Mouse (Mus musculus) intestine, postnatal 0 days (tissue): ENCODE results near the gene BC035947. TPM values are rescaled to one million over a fixed set of nuclear protein-coding genes. Genes with fewer than 3 reads are reported as not detected.
A peak's percentile ranks its signal among the peaks of the same experiment; 100 is the strongest.
"Not testable (repeated sequence)": the region's sequence is repeated elsewhere in the genome, so short reads cannot be mapped to it uniquely, and the experiment has no call there.

ENCODE experiments used
- ATAC-seq: fragments of 200-750 bp; cut with Nextera tagmentation; 2 replicates; pipeline ENCODE4 v1.8.0; 2017; ENCODE audit warnings: mild to moderate bottlenecking, moderate TSS enrichment, moderate library complexity
- H3K27ac ChIP-seq: fragments of 300-500 bp; sonication (generic); 2 replicates; pipeline ENCODE4 v1.5.1; 2014; ENCODE audit warnings: mild to moderate bottlenecking, low read depth, low read length, moderate library complexity
- H3K27me3 ChIP-seq: fragments of 300-500 bp; sonication (generic); replicated peaks from 2 replicates; pipeline ENCODE4 v1.6.1; 2014; ENCODE audit warnings: low read length, mixed read lengths; ENCODE audit not compliant: control insufficient read depth, insufficient read depth
- H3K36me3 ChIP-seq: fragments of 300-500 bp; sonication (generic); 2 replicates; pipeline ENCODE4 v1.6.1; 2014; ENCODE audit warnings: mild to moderate bottlenecking, moderate library complexity; ENCODE audit not compliant: control insufficient read depth, insufficient read depth
- H3K4me1 ChIP-seq: fragments of 300-500 bp; sonication (generic); replicated peaks from 2 replicates; pipeline ENCODE4 v1.6.1; 2014; ENCODE audit warnings: antibody characterized with exemption, low read length, mixed read lengths; ENCODE audit not compliant: control insufficient read depth, insufficient read depth
- H3K4me2 ChIP-seq: fragments of 300-500 bp; sonication (generic); replicated peaks from 2 replicates; pipeline ENCODE4 v1.6.1; 2014; ENCODE audit warnings: low read depth, mild to moderate bottlenecking, moderate library complexity
- H3K4me3 ChIP-seq: fragments of 300-500 bp; sonication (generic); 2 replicates; pipeline ENCODE4 v1.5.1; 2014; ENCODE audit warnings: low read depth, low read length
- H3K9ac ChIP-seq: fragments of 300-500 bp; sonication (generic); 2 replicates; pipeline ENCODE4 v1.6.1; 2014; ENCODE audit warnings: mild to moderate bottlenecking, low read depth, low read length
- H3K9me3 ChIP-seq: fragments of 300-500 bp; sonication (generic); 2 replicates; pipeline ENCODE4 v1.6.1; 2016; ENCODE audit warnings: mixed run types; ENCODE audit not compliant: control insufficient read depth
- CTCF ChIP-seq: sonication (generic); IDR thresholded peaks from 2 replicates; pipeline ENCODE4 v1.5.1; 2016; ENCODE audit warnings: low read depth, mild to moderate bottlenecking, control low read depth, antibody characterized with exemption, moderate library complexity
- WGBS: fragments of 180-500 bp; shearing (Covaris S2); extraction: QIAGEN DNeasy Blood & Tissue Kit; methylation state at CpG from one replicate; pipeline ENCODE4 v1.1.7; 2014; 5-methylcytosine and 5-hydroxymethylcytosine counted together
- polyA plus RNA-seq: library from polyadenylated mRNA; unstranded; fragments of >200 nt; fragmentation: Nextera tagmentation; extraction: Ambion mirVana; gene quantifications from 2 replicates; pipeline ENCODE4 v1.2.1, GENCODE M21; 2015

Gene BC035947
- 3.6 and 5.6 TPM in 2 replicates for polyA plus RNA-seq

- no peak for ATAC-seq
- Histone ChIP-seq H3K4me2 (peak within 1 kb of the TSS; percentile 57), H3K9me3 (no peaks in the 10 kb centered on the region), H3K4me3 (peak within 1 kb of the TSS; percentile 25), H3K9ac (no peak within 1 kb of the TSS), H3K36me3 (no peaks in the 10 kb centered on the region), H3K27me3 (0 out of 2 replicates have a peak, but pooled peaks cover 6% of the 10 kb centered on the region), H3K4me1 (no peaks in the 10 kb centered on the region), H3K27ac (no peak within 1 kb of the TSS)
- no peak for TF ChIP-seq CTCF
- 6% methylated on average over 24 of the region's 25 CpGs for WGBS
Observed at GRCm38 (mm10) chr1:78511621-78512160, at the start of gene BC035947. TSS of gene BC035947 (minus strand) at chr1:78512158.

GRCm38 (mm10) chr1:78554012-78554666 is 42.2 kb upstream of the BC035947 start:
- Histone ChIP-seq H3K9ac (no peak overlapping the region), H3K36me3 (no peaks in the 10 kb centered on the region), H3K27me3 (no peaks in the 10 kb centered on the region), H3K4me3 (no peak overlapping the region), H3K4me2 (no peak overlapping the region), H3K27ac (no peak overlapping the region), H3K4me1 (no peaks in the 10 kb centered on the region), H3K9me3 (no peaks in the 10 kb centered on the region)
- 61% methylated on average over 8 of the region's 8 CpGs for WGBS
- no peak for ATAC-seq
- TF ChIP-seq CTCF = no peak

GRCm38 (mm10) chr1:78548961-78549360 is 37.0 kb upstream of the BC035947 start:
- ATAC-seq = no peak
- Histone ChIP-seq H3K4me1 (no peaks in the 10 kb centered on the region), H3K9ac (no peak overlapping the region), H3K27ac (no peak overlapping the region), H3K4me3 (no peak overlapping the region), H3K4me2 (no peak overlapping the region), H3K27me3 (no peaks in the 10 kb centered on the region), H3K36me3 (no peaks in the 10 kb centered on the region), H3K9me3 (no peaks in the 10 kb centered on the region)
- 60% methylated on average over 6 of the region's 6 CpGs for WGBS
- no peak for TF ChIP-seq CTCF

- no peak overlapping the region for H3K4me2 ChIP-seq
- TF ChIP-seq CTCF = no peak
- whole genome bisulfite sequencing = 48% methylated on average over 9 of the region's 9 CpGs
- ATAC-seq = 0 out of 2 replicates have a peak, but pooled peaks have one; percentile 31
- no peak overlapping the region for H3K4me3 ChIP-seq
- no peaks in the 10 kb centered on the region for H3K36me3 ChIP-seq
- no peak overlapping the region for H3K27ac ChIP-seq
- H3K9ac ChIP-seq = no peak overlapping the region
- no peaks in the 10 kb centered on the region for H3K9me3 ChIP-seq
- no peaks in the 10 kb centered on the region for H3K4me1 ChIP-seq
- no peaks in the 10 kb centered on the region for H3K27me3 ChIP-seq
Observed at GRCm38 (mm10) chr1:78546258-78546657, 34.3 kb upstream of the BC035947 start.

DNA sequence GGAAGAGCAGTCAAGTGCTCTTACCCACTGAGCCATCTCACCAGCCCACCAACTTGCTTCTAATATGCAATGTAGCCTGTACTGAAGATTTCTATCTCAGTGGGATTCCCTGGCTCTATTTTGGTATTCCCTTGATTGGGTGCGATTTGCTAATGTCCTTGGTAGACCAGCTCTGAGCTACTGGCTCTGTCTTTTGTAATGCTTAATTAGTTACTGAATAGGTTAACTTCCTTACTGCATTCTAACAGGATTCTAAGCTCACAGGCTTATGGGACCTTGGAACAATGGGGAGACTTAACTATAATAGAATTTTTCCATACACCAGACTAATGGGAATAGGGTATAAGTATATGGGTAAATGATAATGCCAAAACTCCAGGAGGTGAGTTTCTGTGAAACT is 31.7 kb upstream of the BC035947 start:
- H3K4me1 ChIP-seq, H3K4me2 ChIP-seq, H3K27me3 ChIP-seq, ATAC-seq, H3K4me3 ChIP-seq, H3K36me3 ChIP-seq, H3K9me3 ChIP-seq, H3K27ac ChIP-seq, H3K9ac ChIP-seq: not testable (repeated sequence)
- 90% methylated on average over 1 of the region's 1 CpGs for WGBS

DNA sequence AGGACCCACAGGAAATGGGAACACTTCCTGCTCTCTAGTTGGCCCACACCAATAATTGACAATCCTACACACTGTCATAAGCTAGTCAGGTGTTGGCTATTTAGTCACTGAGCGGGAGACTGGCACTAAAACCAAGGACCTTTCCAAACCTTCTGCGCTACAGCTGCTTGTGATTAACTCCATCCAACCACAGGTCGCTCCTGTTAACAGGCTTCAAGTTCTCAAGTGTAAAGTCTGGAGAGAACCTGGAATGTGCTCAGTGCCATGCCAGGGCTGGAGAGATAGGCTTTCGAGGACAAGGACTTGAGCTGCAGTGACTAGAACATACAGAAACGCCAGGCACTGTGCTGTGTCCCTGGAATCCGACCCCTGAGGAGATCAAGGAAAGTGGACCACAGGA is 27.2 kb upstream of the BC035947 start:
- no peaks in the 10 kb centered on the region for H3K36me3 ChIP-seq
- no peaks in the 10 kb centered on the region for H3K27me3 ChIP-seq
- WGBS = 74% methylated on average over 6 of the region's 6 CpGs
- no peaks in the 10 kb centered on the region for H3K9me3 ChIP-seq
- no peak overlapping the region for H3K4me2 ChIP-seq
- H3K27ac ChIP-seq = no peak overlapping the region
- ATAC-seq = no peak
- no peaks in the 10 kb centered on the region for H3K4me1 ChIP-seq
- no peak for TF ChIP-seq CTCF
- H3K4me3 ChIP-seq = no peak overlapping the region
- no peak overlapping the region for H3K9ac ChIP-seq
